Mouse (Mus musculus) stomach, postnatal 0 days (tissue): ENCODE measurements at regions not wholly inside any gene's neighbourhood (a gene's known extent, or its start where the extent isn't known, plus 50 kb on each side); places are given as distances from the start of the nearest gene placed in this dataset.

Experiments used
- CTCF ChIP-seq: IDR thresholded peaks from 2 replicates; pipeline ENCODE4 v1.5.1; 2016; ENCODE audit warnings: antibody characterized with exemption, low read depth, mild to moderate bottlenecking, moderate library complexity
- EP300 ChIP-seq: optimal IDR thresholded peaks from 2 replicates; pipeline ENCODE3; 2016; ENCODE audit warnings: antibody characterized with exemption

- TF ChIP-seq CTCF, result peak; percentile 81
- TF ChIP-seq EP300, result no peak
Measured at GRCm38 (mm10) chr1:166738029-166738428, 56.4 kb upstream of the Fmo9 start.
